Comparison of ENCODE assay signal across 31 mouse cellular contexts in genomic region chr7:43799876-43800275, GRCm38 (mm10). TPM values are rescaled to one million over a fixed set of nuclear protein-coding genes. Genes with fewer than 3 reads are reported as not detected.
A peak's percentile ranks its signal among the peaks of the same experiment; 100 is the strongest.
DNase-seq lines count a peak whose midpoint lies in the region; ATAC-seq and TF ChIP-seq lines count a peak whose summit lies in the region.
"Had no signal": no experiment of that assay in that cellular context is flagged by ENCODE, and none has a peak within 500 bp of the region (broad histone marks: within the 10 kb centered on the region; RNA-seq: fewer than 3 reads in every experiment).

No protein-coding gene starts in this region.

- peak; percentile 12 for DNase-seq in A20 (ENCODE audit: low read depth, low spot score)
- DNase-seq in ES-E14 (ENCODE audit: low read depth, low spot score): peak; percentile 33
- peak; percentile 58 for DNase-seq in R1 (ENCODE audit: low read depth, low spot score)
- peak; percentile 81 for DNase-seq in ZHBTc4 (ENCODE audit: low read depth, low spot score)
- no peak for DNase-seq in right cerebral cortex, adult 18-20 months
- DNase-seq: adrenal gland, adult 2 months; adrenal gland, adult 8-10 months; adrenal gland, postnatal 10 days; adrenal gland, postnatal 14 days; adrenal gland, postnatal 25 days; adrenal gland, postnatal 36 days; B cell, adult 2 months; cerebellum, adult 11 months; cerebellum, adult 11-12 months; cerebellum, adult 18-20 months; cerebellum, adult 2 months; cerebellum, adult 8-10 months; cerebellum, adult 9-10 months had no signal

- no peaks in the 10 kb centered on the region for H3K9me3 ChIP-seq in ES-E14 (ENCODE audit: control insufficient read depth, insufficient read depth, low read depth, low read length)
- no peaks in the 10 kb centered on the region for H3K9me3 ChIP-seq in hindbrain, embryonic 13.5 days
- H3K9me3 ChIP-seq in forebrain, embryonic 12.5 days: no peaks in the 10 kb centered on the region
- H3K9me3 ChIP-seq: G1E had no signal

- in situ Hi-C loops in ES-E14 (cut with MboI; ENCODE audit: low sequenced_read_pairs in 2 of 2, unreplicated experiment in 2 of 2): no loop called here

- H3K27ac ChIP-seq in ES-E14 (ENCODE audit: insufficient read depth, low read depth, low read length, poor library complexity, severe bottlenecking): no peak overlapping the region
- H3K27ac ChIP-seq in hindbrain, embryonic 13.5 days: no peak overlapping the region
- no peak overlapping the region for H3K27ac ChIP-seq in forebrain, embryonic 12.5 days

- H3K9ac ChIP-seq in ES-E14 (ENCODE audit: insufficient read depth, low read depth, low read length, poor library complexity, severe bottlenecking): no peak overlapping the region
- no peak overlapping the region for H3K9ac ChIP-seq in hindbrain, embryonic 13.5 days
- H3K9ac ChIP-seq in forebrain, embryonic 12.5 days: no peak overlapping the region

- peaks cover 46% of the 10 kb centered on the region for H3K27me3 ChIP-seq in hindbrain, embryonic 13.5 days
- H3K27me3 ChIP-seq in forebrain, embryonic 12.5 days: peaks cover 41% of the 10 kb centered on the region

- WGBS in hindbrain, embryonic 13.5 days: 77% methylated on average over 7 of the region's 7 CpGs
- WGBS in forebrain, embryonic 12.5 days: 82% methylated on average over 7 of the region's 7 CpGs

- peaks cover 3% of the 10 kb centered on the region; the same call in 1 of the 2 replicates for H3K36me3 ChIP-seq in ES-E14 (ENCODE audit: control insufficient read depth, insufficient read depth, low read length, poor library complexity, severe bottlenecking)
- H3K36me3 ChIP-seq in hindbrain, embryonic 13.5 days: no peaks in the 10 kb centered on the region
- no peaks in the 10 kb centered on the region for H3K36me3 ChIP-seq in forebrain, embryonic 12.5 days (replicated peaks)
- H3K36me3 ChIP-seq: G1E had no signal

- peaks cover 0 to 9% of the 10 kb centered on the region in 2 experiments; a peak in 2 of 4 replicates for H3K4me1 ChIP-seq in ES-E14 (ENCODE audit: control insufficient read depth in 2 of 2, insufficient read depth in 2 of 2, low read length in 2 of 2, poor library complexity in 1 of 2)
- peaks cover 17% of the 10 kb centered on the region for H3K4me1 ChIP-seq in hindbrain, embryonic 13.5 days (replicated peaks)
- H3K4me1 ChIP-seq in forebrain, embryonic 12.5 days: peaks cover 14% of the 10 kb centered on the region

- ATAC-seq in hindbrain, embryonic 13.5 days (ENCODE audit: low FRiP score): no peak
- no peak for ATAC-seq in megakaryocyte, adult 5-6 weeks (ENCODE audit: poor library complexity, severe bottlenecking)
- no peak for ATAC-seq in forebrain, embryonic 12.5 days (ENCODE audit: low FRiP score)
- ATAC-seq: activated CD4-positive, CD25-positive, alpha-beta regulatory T cell, adult 4 months; CD4-positive, CD25-positive, alpha-beta regulatory T cell, adult 4 months; Patski had no signal

- H3K4me3 ChIP-seq in ES-E14 (ENCODE audit: insufficient read depth in 1 of 2, low read depth in 1 of 2, low read length in 2 of 2, poor library complexity in 1 of 2, severe bottlenecking in 1 of 2): no peak overlapping the region
- no peak overlapping the region for H3K4me3 ChIP-seq in hindbrain, embryonic 13.5 days
- H3K4me3 ChIP-seq in forebrain, embryonic 12.5 days (replicated peaks): no peak overlapping the region

- H3K4me2 ChIP-seq in hindbrain, embryonic 13.5 days: no peak overlapping the region
- no peak overlapping the region for H3K4me2 ChIP-seq in forebrain, embryonic 12.5 days

TF ChIP-seq in ES-E14, 5 proteins besides CTCF, POLR2A, EP300 and RAD21:
- no peak for TF ChIP-seq CHD2 (IDR thresholded peaks at IDR 0.05; ENCODE audit: low read depth, low read length)
- TF ChIP-seq ZNF384 (IDR thresholded peaks at IDR 0.05; ENCODE audit: low read depth, low read length): no peak
- no peak for TF ChIP-seq MAFK (IDR thresholded peaks at IDR 0.05; ENCODE audit: insufficient read depth, low read depth, low read length)
- no peak for TF ChIP-seq HCFC1 (IDR thresholded peaks at IDR 0.05; ENCODE audit: borderline replicate concordance, insufficient read depth, low read length)
- TF ChIP-seq ZC3H11A (IDR thresholded peaks at IDR 0.05; ENCODE audit: borderline replicate concordance, low read depth, low read length): no peak

RNA-seq across cellular contexts. Expression of gene Klk8, which starts 2.5 kb away (rescaled TPM):
- total RNA-seq in ES-E14 (2012; rRNA removed): 24.9 and 63.7 TPM in 2 replicates
- 4.4 and 7.8 TPM in 2 replicates for polyA plus RNA-seq in hindbrain, embryonic 13.5 days (2015; fragmentation: Nextera tagmentation; extraction: Ambion mirVana)
- total RNA-seq in megakaryocyte, adult 5-6 weeks (2015): 10.4 and 13.7 TPM in 2 replicates
- 5.0 and 10.2 TPM in 2 replicates for total RNA-seq in megakaryocyte, adult 5-6 weeks (2017)
- polyA plus RNA-seq in forebrain, embryonic 12.5 days (2016; fragmentation: Nextera tagmentation; extraction: Ambion mirVana): 5.0 and 5.3 TPM in 2 replicates
- total RNA-seq: G1E, MEL had no signal
- polyA plus RNA-seq: G1E, Patski had no signal

RNA-seq across cellular contexts. Expression of gene Klk9, which starts 8.2 kb away (rescaled TPM):
- total RNA-seq in ES-E14 (2012; rRNA removed): 0.13 TPM in 1 of 2 replicates, not detected in the other
- polyA plus RNA-seq in hindbrain, embryonic 13.5 days (2015; fragmentation: Nextera tagmentation; extraction: Ambion mirVana): 0.18 TPM in 1 of 2 replicates, not detected in the other
- total RNA-seq in megakaryocyte, adult 5-6 weeks (2015): not detected in 2 replicates
- not detected in 2 replicates for total RNA-seq in megakaryocyte, adult 5-6 weeks (2017)
- not detected in 2 replicates for polyA plus RNA-seq in forebrain, embryonic 12.5 days (2016; fragmentation: Nextera tagmentation; extraction: Ambion mirVana)
- total RNA-seq: adrenal gland, adult 18-20 months; adrenal gland, adult 2 months; adrenal gland, adult 8-10 months; adrenal gland, postnatal 10 days; adrenal gland, postnatal 14 days; adrenal gland, postnatal 25 days; adrenal gland, postnatal 36 days; adrenal gland, postnatal 4 days; G1E; MEL had no signal
- polyA plus RNA-seq: activated CD4-positive, CD25-positive, alpha-beta regulatory T cell, adult 4 months; adrenal gland, adult 2 months; brain, embryonic 14.5 days; CD4-positive, CD25-positive, alpha-beta regulatory T cell, adult 4 months; G1E; Patski had no signal

RNA-seq across cellular contexts. Expression of gene Klk7, which starts 11.2 kb away (rescaled TPM):
- total RNA-seq in ES-E14 (2012; rRNA removed): 0.16 and 0.49 TPM in 2 replicates
- polyA plus RNA-seq in hindbrain, embryonic 13.5 days (2015; fragmentation: Nextera tagmentation; extraction: Ambion mirVana): not detected in 2 replicates
- not detected in 2 replicates for total RNA-seq in megakaryocyte, adult 5-6 weeks (2015)
- total RNA-seq in megakaryocyte, adult 5-6 weeks (2017): not detected in 2 replicates
- not detected in 2 replicates for polyA plus RNA-seq in forebrain, embryonic 12.5 days (2016; fragmentation: Nextera tagmentation; extraction: Ambion mirVana)
- total RNA-seq: adrenal gland, adult 18-20 months; adrenal gland, adult 2 months; adrenal gland, adult 8-10 months; adrenal gland, postnatal 10 days; adrenal gland, postnatal 14 days; adrenal gland, postnatal 25 days; adrenal gland, postnatal 36 days; adrenal gland, postnatal 4 days; CH12.LX; MEL had no signal
- polyA plus RNA-seq: activated CD4-positive, CD25-positive, alpha-beta regulatory T cell, adult 4 months; adrenal gland, adult 2 months; C2C12; cerebellum, adult 2 months; G1E; Patski had no signal

RNA-seq across cellular contexts. Expression of gene Klk10, which starts 19.0 kb away (rescaled TPM):
- 4.4 TPM in 2 replicates for total RNA-seq in ES-E14 (2012; rRNA removed)
- polyA plus RNA-seq in hindbrain, embryonic 13.5 days (2015; fragmentation: Nextera tagmentation; extraction: Ambion mirVana): 0.18 TPM in 1 of 2 replicates, not detected in the other
- total RNA-seq in megakaryocyte, adult 5-6 weeks (2015): not detected in 2 replicates
- not detected in 2 replicates for total RNA-seq in megakaryocyte, adult 5-6 weeks (2017)
- 0.28 TPM in 1 of 2 replicates, not detected in the other for polyA plus RNA-seq in forebrain, embryonic 12.5 days (2016; fragmentation: Nextera tagmentation; extraction: Ambion mirVana)
- total RNA-seq: adrenal gland, postnatal 14 days; adrenal gland, postnatal 25 days; CH12.LX; G1E; MEL had no signal
- polyA plus RNA-seq: G1E, Patski had no signal

RNA-seq across cellular contexts. Expression of gene Klk6, which starts 24.4 kb away (rescaled TPM):
- 0.21 and 0.54 TPM in 2 replicates for total RNA-seq in ES-E14 (2012; rRNA removed)
- not detected in 2 replicates for polyA plus RNA-seq in hindbrain, embryonic 13.5 days (2015; fragmentation: Nextera tagmentation; extraction: Ambion mirVana)
- not detected in 2 replicates for total RNA-seq in megakaryocyte, adult 5-6 weeks (2015)
- not detected in 2 replicates for total RNA-seq in megakaryocyte, adult 5-6 weeks (2017)
- polyA plus RNA-seq in forebrain, embryonic 12.5 days (2016; fragmentation: Nextera tagmentation; extraction: Ambion mirVana): not detected in 2 replicates
- total RNA-seq: adrenal gland, adult 18-20 months; adrenal gland, adult 2 months; adrenal gland, adult 8-10 months; adrenal gland, postnatal 10 days; adrenal gland, postnatal 14 days; adrenal gland, postnatal 25 days; adrenal gland, postnatal 36 days; adrenal gland, postnatal 4 days; CH12.LX; MEL had no signal
- polyA plus RNA-seq: activated CD4-positive, CD25-positive, alpha-beta regulatory T cell, adult 4 months; adrenal gland, adult 2 months; brain, embryonic 14.5 days; CD4-positive, CD25-positive, alpha-beta regulatory T cell, adult 4 months; G1E; Patski had no signal
